Mouse (Mus musculus) bone marrow macrophage, adult 2 months (primary cell): ENCODE data around the gene Fmo2. TPM values are rescaled to one million over a fixed set of nuclear protein-coding genes. Genes with fewer than 3 reads are reported as not detected.

Experiments
- H3K27ac ChIP-seq: 2 replicates; pipeline ENCODE4 v1.5.1; 2012; ENCODE audit warnings: low read depth, low read length; ENCODE audit not compliant: insufficient read depth
- H3K4me1 ChIP-seq: 2 replicates; pipeline ENCODE4 v1.6.1; 2012; ENCODE audit warnings: low read length; ENCODE audit not compliant: control insufficient read depth, insufficient read depth
- H3K4me3 ChIP-seq: 2 replicates; pipeline ENCODE4 v1.5.1; 2012; ENCODE audit warnings: mild to moderate bottlenecking, low read length, moderate library complexity; ENCODE audit not compliant: insufficient read depth
- CTCF ChIP-seq: IDR thresholded peaks from 2 replicates; pipeline ENCODE4 v1.5.1; 2012; ENCODE audit warnings: low read depth, mild to moderate bottlenecking, low read length, moderate library complexity
- POLR2A ChIP-seq: IDR thresholded peaks from 2 replicates; pipeline ENCODE4 v1.6.1; 2012; ENCODE audit warnings: mild to moderate bottlenecking, low read depth, low read length, borderline replicate concordance
- polyA plus RNA-seq: library from polyadenylated mRNA; stranded (reverse); fragments of >200 nt; gene quantifications from 2 replicates; pipeline ENCODE4 v1.2.4, GENCODE M21; 2012; ENCODE audit not compliant: missing spikeins, insufficient read depth, insufficient read length

Fmo2 gene
- polyA plus RNA-seq, 1 experiment, result not detected

GRCm38 (mm10) chr1:162931880-162932279 is 33.4 kb upstream of the Fmo2 start:
- Histone ChIP-seq H3K4me3 (no peak overlapping the region), H3K4me1 (no peaks in the 10 kb centered on the region), H3K27ac (no peak overlapping the region)
- TF ChIP-seq CTCF (no peak), POLR2A (no peak)

GRCm38 (mm10) chr1:162931310-162931875 is 32.9 kb upstream of the Fmo2 start:
- Histone ChIP-seq H3K27ac (no peak overlapping the region), H3K4me3 (no peak overlapping the region), H3K4me1 (no peaks in the 10 kb centered on the region)
- no peak for TF ChIP-seq CTCF
- no peak for TF ChIP-seq POLR2A

- TF ChIP-seq POLR2A (no peak), CTCF (no peak)
- Histone ChIP-seq H3K4me1 (no peaks in the 10 kb centered on the region), H3K27ac (no peak overlapping the region), H3K4me3 (no peak overlapping the region)
Measured at GRCm38 (mm10) chr1:162930631-162931030, 32.1 kb upstream of the Fmo2 start.

GRCm38 (mm10) chr1:162929146-162929545 is 30.6 kb upstream of the Fmo2 start:
- Histone ChIP-seq H3K4me1 (no peaks in the 10 kb centered on the region), H3K4me3 (no peak overlapping the region), H3K27ac (no peak overlapping the region)
- TF ChIP-seq POLR2A (no peak), CTCF (no peak)

GRCm38 (mm10) chr1:162925121-162925520 is 26.6 kb upstream of the Fmo2 start:
- no peak overlapping the region for H3K27ac ChIP-seq
- H3K4me1 ChIP-seq, result no peaks in the 10 kb centered on the region
- TF ChIP-seq CTCF (no peak), POLR2A (no peak)
- H3K4me3 ChIP-seq, result no peak overlapping the region

- Histone ChIP-seq H3K4me3 (no peak overlapping the region), H3K4me1 (no peaks in the 10 kb centered on the region), H3K27ac (no peak overlapping the region)
- TF ChIP-seq POLR2A (no peak), CTCF (no peak)
Measured at GRCm38 (mm10) chr1:162916661-162917060, 18.1 kb upstream of the Fmo2 start.

GRCm38 (mm10) chr1:162914932-162915556 is 16.5 kb upstream of the Fmo2 start:
- Histone ChIP-seq H3K27ac (no peak overlapping the region), H3K4me3 (no peak overlapping the region), H3K4me1 (no peaks in the 10 kb centered on the region)
- TF ChIP-seq POLR2A (no peak), CTCF (no peak)

GRCm38 (mm10) chr1:162912085-162912484 is 13.6 kb upstream of the Fmo2 start:
- Histone ChIP-seq H3K4me3 (no peak overlapping the region), H3K27ac (no peak overlapping the region), H3K4me1 (no peaks in the 10 kb centered on the region)
- TF ChIP-seq CTCF (no peak), POLR2A (no peak)

GRCm38 (mm10) chr1:162901879-162902278 is 3.4 kb upstream of the Fmo2 start:
- no peaks in the 10 kb centered on the region for H3K4me1 ChIP-seq
- no peak for TF ChIP-seq CTCF
- no peak for TF ChIP-seq POLR2A
- H3K4me3 ChIP-seq, result no peak overlapping the region
- no peak overlapping the region for H3K27ac ChIP-seq

GRCm38 (mm10) chr1:162895900-162896299 is 2.6 kb downstream of the Fmo2 start:
- peak; percentile 61; the same call in 1 of the 2 replicates for TF ChIP-seq CTCF
- TF ChIP-seq POLR2A, result no peak
- Histone ChIP-seq H3K27ac (no peak overlapping the region), H3K4me3 (no peak overlapping the region), H3K4me1 (no peaks in the 10 kb centered on the region)
